Mouse (Mus musculus): ENCODE measurements around the gene Galnt2. TPM values are rescaled to one million over a fixed set of nuclear protein-coding genes. Genes with fewer than 3 reads are reported as not detected.

The Galnt2 gene
- total and polyA plus RNA-seq, 3 experiments, result 18.6 to 27.3 (median 23.6) TPM

DNA sequence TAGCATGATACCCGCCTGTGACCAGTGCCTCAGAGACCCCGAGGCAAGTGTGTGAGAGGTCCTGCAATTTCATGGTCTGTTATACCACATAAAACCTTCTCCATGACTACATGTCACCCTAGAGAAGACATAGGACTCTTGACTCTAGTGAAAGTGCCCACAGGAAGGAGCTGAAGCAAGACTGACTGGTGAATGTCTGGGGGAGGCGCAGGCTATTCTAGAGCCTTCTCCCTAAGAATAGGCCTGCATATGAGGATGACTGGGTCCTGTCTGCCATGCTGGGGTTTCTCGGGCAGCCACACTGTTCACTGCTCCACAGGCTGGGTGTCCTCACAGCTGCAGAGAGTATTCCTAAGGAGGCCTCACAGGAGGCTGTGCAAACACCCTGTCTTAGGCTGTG lies 73.0 kb downstream of the Galnt2 start:
- H3K27me3 ChIP-seq (replicated peaks), result no peaks in the 10 kb centered on the region
- DNase-seq (ENCODE audit: extremely low read depth), result no peak
- no peaks in the 10 kb centered on the region for H3K9me3 ChIP-seq (replicated peaks; ENCODE audit: low read length)
- H3K36me3 ChIP-seq (replicated peaks in 1 of 2; ENCODE audit: control insufficient read depth in 1 of 2, insufficient read depth in 1 of 2, low read length in 1 of 2), result peaks cover 14 to 81% of the 10 kb centered on the region in 2 experiments
- H3K4me2 ChIP-seq (ENCODE audit: insufficient read depth, low read depth, poor library complexity, severe bottlenecking), result no peak overlapping the region
- no peak for TF ChIP-seq BHLHE40 (IDR thresholded peaks at IDR 0.05; ENCODE audit: low read depth, low read length)
- TF ChIP-seq RCOR1 (conservative IDR thresholded peaks at IDR 0.05; ENCODE audit: low read depth, low read length), result no peak
- TF ChIP-seq UBTF (IDR thresholded peaks at IDR 0.05; ENCODE audit: low read depth, low read length), result no peak
- no peak for TF ChIP-seq SIN3A (IDR thresholded peaks at IDR 0.05; ENCODE audit: low read length)
- TF ChIP-seq KAT2A (IDR thresholded peaks at IDR 0.05; ENCODE audit: insufficient replicate concordance, low read length), result no peak
- TF ChIP-seq RAD21 (IDR thresholded peaks at IDR 0.05; ENCODE audit: low read depth, low read length), result no peak
- no peak for TF ChIP-seq ETS1 (conservative IDR thresholded peaks at IDR 0.05; ENCODE audit: low read depth, low read length)
- no peak for TF ChIP-seq USF2 (conservative IDR thresholded peaks at IDR 0.05; ENCODE audit: low read depth, low read length)
- TF ChIP-seq POLR2AphosphoS2 (IDR thresholded peaks at IDR 0.05; ENCODE audit: low read depth, low read length), result no peak
- no peak for TF ChIP-seq TBP (conservative IDR thresholded peaks at IDR 0.05; ENCODE audit: low read depth, low read length)
- TF ChIP-seq MYC (IDR thresholded peaks at IDR 0.05; ENCODE audit: low read depth, low read length), result no peak
- TF ChIP-seq POLR2A (IDR thresholded peaks at IDR 0.05; ENCODE audit: low read depth, low read length), result no peak
- no peak for TF ChIP-seq GABPA (IDR thresholded peaks at IDR 0.05; ENCODE audit: insufficient replicate concordance, low read depth, low read length)
- no peak for TF ChIP-seq MXI1 (IDR thresholded peaks at IDR 0.05; ENCODE audit: low read depth, low read length)
- no peak for TF ChIP-seq PAX5 (IDR thresholded peaks at IDR 0.05; ENCODE audit: low read length)
- no peak for TF ChIP-seq TCF12 (IDR thresholded peaks at IDR 0.05; ENCODE audit: low read depth, low read length)
- TF ChIP-seq MEF2A (IDR thresholded peaks at IDR 0.05; ENCODE audit: borderline replicate concordance, low read depth, low read length), result no peak
- no peak overlapping the region for H3K9ac ChIP-seq (ENCODE audit: insufficient read depth, low read depth)
- H3K79me2 ChIP-seq (replicated peaks; ENCODE audit: control insufficient read depth, extremely low read depth, insufficient read depth, poor library complexity, severe bottlenecking), result no peaks in the 10 kb centered on the region
- in situ Hi-C loops (cut with MboI; ENCODE audit: low pct_ligation_motif_present, low pct_unique_long_range_greater_than_20kb, low sequenced_read_pairs) (no loop called here), dilution Hi-C loops (cut with MboI; ENCODE audit: extremely low pct_ligation_motif_present, extremely low pct_unique_long_range_greater_than_20kb, low sequenced_read_pairs) (no loop called here)
- no peak overlapping the region for H3K27ac ChIP-seq (ENCODE audit: insufficient read depth, low read depth)
- H3K4me1 ChIP-seq (ENCODE audit: control insufficient read depth in 1 of 2, insufficient read depth in 2 of 2), result peaks cover 0 to 29% of the 10 kb centered on the region in 2 experiments; a peak in 2 of 4 replicates
- H3K4me3 ChIP-seq (replicated peaks in 1 of 3; ENCODE audit: low read depth in 2 of 3, low read length in 2 of 3, poor library complexity in 1 of 3), result no peak overlapping the region

DNA sequence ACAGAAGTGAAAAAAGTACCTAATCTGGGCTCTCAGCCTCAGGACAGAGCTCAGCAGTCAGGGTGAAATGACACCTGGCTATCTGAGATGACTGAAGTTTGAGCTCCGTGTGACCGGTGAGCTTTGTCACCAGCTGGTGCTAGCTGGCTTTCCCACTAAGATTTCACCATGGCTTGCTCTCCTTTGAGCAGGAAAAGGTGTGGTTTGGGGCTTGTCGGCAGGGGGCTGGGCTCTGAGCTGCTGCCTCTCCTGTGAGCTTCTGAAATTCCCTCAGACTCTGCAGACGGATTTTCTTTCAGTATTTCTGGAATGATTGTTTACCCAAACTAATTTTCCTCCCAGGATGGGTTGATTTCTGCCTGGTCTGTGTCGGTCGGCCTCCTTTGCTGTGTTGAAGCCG lies 75.4 kb downstream of the Galnt2 start:
- no peak for TF ChIP-seq POLR2AphosphoS2 (IDR thresholded peaks at IDR 0.05; ENCODE audit: low read depth, low read length)
- no peak for TF ChIP-seq NELFE (IDR thresholded peaks at IDR 0.05; ENCODE audit: low read depth, low read length)
- TF ChIP-seq PAX5 (IDR thresholded peaks at IDR 0.05; ENCODE audit: low read length), result no peak
- in situ Hi-C loops (cut with MboI; ENCODE audit: low pct_ligation_motif_present, low pct_unique_long_range_greater_than_20kb, low sequenced_read_pairs), result no loop called here
- no peak overlapping the region for H3K9ac ChIP-seq (ENCODE audit: insufficient read depth, low read depth)
- no peak overlapping the region for H3K4me2 ChIP-seq (ENCODE audit: insufficient read depth, low read depth, poor library complexity, severe bottlenecking)
- no peak for DNase-seq (ENCODE audit: extremely low read depth)
- dilution Hi-C loops (cut with MboI; ENCODE audit: extremely low pct_ligation_motif_present, extremely low pct_unique_long_range_greater_than_20kb, low sequenced_read_pairs), result no loop called here
- H3K79me2 ChIP-seq (replicated peaks; ENCODE audit: control insufficient read depth, extremely low read depth, insufficient read depth, poor library complexity, severe bottlenecking), result no peaks in the 10 kb centered on the region
- peaks cover 0 to 27% of the 10 kb centered on the region in 2 experiments; a peak in 2 of 4 replicates for H3K4me1 ChIP-seq (ENCODE audit: control insufficient read depth in 1 of 2, insufficient read depth in 2 of 2)
- no peak overlapping the region for H3K4me3 ChIP-seq (replicated peaks in 1 of 3; ENCODE audit: low read depth in 2 of 3, low read length in 2 of 3, poor library complexity in 1 of 3)
- no peaks in the 10 kb centered on the region for H3K9me3 ChIP-seq (replicated peaks; ENCODE audit: low read length)
- no peak overlapping the region for H3K27ac ChIP-seq (ENCODE audit: insufficient read depth, low read depth)
- H3K36me3 ChIP-seq (replicated peaks in 1 of 2; ENCODE audit: control insufficient read depth in 1 of 2, insufficient read depth in 1 of 2, low read length in 1 of 2), result peaks cover 14 to 92% of the 10 kb centered on the region in 2 experiments
- H3K27me3 ChIP-seq (replicated peaks), result no peaks in the 10 kb centered on the region

Measured in CH12.LX (cell line).